Mouse (Mus musculus): ENCODE results near the gene Pitpnc1.

GRCm38 (mm10) chr11:107251460-107251859, 219.0 kb downstream of the Pitpnc1 start:
- TF ChIP-seq CTCF (IDR thresholded peaks at IDR 0.05; ENCODE audit: control insufficient read depth, insufficient read depth, insufficient read length) (no peak), MYOD1 (IDR thresholded peaks at IDR 0.05; ENCODE audit: control insufficient read depth, insufficient read length, low read depth) (no peak), CEBPB (IDR thresholded peaks at IDR 0.05; ENCODE audit: low read depth) (no peak), USF1 (IDR thresholded peaks at IDR 0.05; ENCODE audit: low read depth) (no peak)

Measured in C2C12 (cell line).